Comparison of ENCODE assay signal across 11 mouse cellular contexts in the genomic region with DNA sequence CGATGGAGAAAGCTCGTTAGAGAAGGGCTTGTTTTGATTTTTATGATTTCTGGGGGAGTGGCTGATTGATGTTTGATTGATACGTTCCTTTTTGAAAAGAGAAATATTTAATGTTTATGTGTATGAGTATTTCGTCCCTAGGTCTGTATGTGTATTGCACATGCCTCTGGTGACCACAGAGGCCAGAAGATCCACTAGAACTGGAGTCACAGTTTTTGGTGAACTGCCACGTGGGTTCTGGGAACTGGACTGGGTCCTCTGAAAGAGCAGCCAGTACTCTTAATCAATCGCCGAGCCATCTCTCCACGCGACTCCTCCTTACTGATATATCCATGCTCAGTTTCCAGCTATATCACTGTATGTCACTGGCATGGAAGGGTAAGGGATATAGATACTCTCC.
"Had no signal": no experiment of that assay in that cellular context is flagged by ENCODE, and none has a peak within 500 bp of the region (broad histone marks: within the 10 kb centered on the region; RNA-seq: fewer than 3 reads in every experiment).

No protein-coding gene starts in this region.

- H3K4me1 ChIP-seq: intestine, embryonic 15.5 days; midbrain, embryonic 12.5 days; midbrain, embryonic 15.5 days had no signal

- H3K27me3 ChIP-seq: intestine, embryonic 15.5 days; limb, embryonic 15.5 days; midbrain, embryonic 12.5 days; midbrain, embryonic 15.5 days; neural tube, embryonic 13.5 days had no signal

- ATAC-seq: intestine, embryonic 15.5 days; liver, postnatal 0 days; midbrain, embryonic 15.5 days had no signal

- H3K36me3 ChIP-seq: intestine, embryonic 15.5 days; limb, embryonic 15.5 days; midbrain, embryonic 12.5 days; midbrain, embryonic 15.5 days; neural tube, embryonic 13.5 days had no signal

- H3K9me3 ChIP-seq: intestine, embryonic 15.5 days; limb, embryonic 15.5 days; midbrain, embryonic 12.5 days; midbrain, embryonic 15.5 days; neural tube, embryonic 13.5 days had no signal

- H3K4me2 ChIP-seq: intestine, embryonic 15.5 days; limb, embryonic 15.5 days; liver, embryonic 11.5 days; lung, embryonic 14.5 days; midbrain, embryonic 12.5 days; midbrain, embryonic 15.5 days had no signal

- H3K9ac ChIP-seq: intestine, embryonic 15.5 days; limb, embryonic 15.5 days; liver, embryonic 14.5 days; liver, postnatal 0 days; lung, embryonic 14.5 days; midbrain, embryonic 12.5 days; midbrain, embryonic 15.5 days; neural tube, embryonic 13.5 days had no signal

- DNase-seq: liver, postnatal 0 days; thymus, postnatal 25 days had no signal

- H3K4me3 ChIP-seq: intestine, embryonic 15.5 days; limb, embryonic 15.5 days; midbrain, embryonic 12.5 days; midbrain, embryonic 15.5 days; neural tube, embryonic 13.5 days had no signal

- H3K27ac ChIP-seq: intestine, embryonic 15.5 days; limb, embryonic 15.5 days; liver, embryonic 14.5 days; macrophage; midbrain, embryonic 12.5 days; midbrain, embryonic 15.5 days had no signal
